Comparison of ENCODE assay signal across 19 mouse cellular contexts in genomic region chr13:46203551-46203950, GRCm38 (mm10).
DNase-seq lines count a peak whose midpoint lies in the region; ATAC-seq and TF ChIP-seq lines count a peak whose summit lies in the region.
"Had no signal": no experiment of that assay in that cellular context is flagged by ENCODE, and none has a peak within 500 bp of the region (broad histone marks: within the 10 kb centered on the region; RNA-seq: fewer than 3 reads in every experiment).

No protein-coding gene starts in this region.

- ATAC-seq in frontal cortex, adult (ENCODE audit: low TSS enrichment): peak; percentile 67
- ATAC-seq in lung, postnatal 0 days: no peak; the same call in 1 of the 2 replicates
- ATAC-seq in stomach, postnatal 0 days (ENCODE audit: low FRiP score, low TSS enrichment): no peak
- ATAC-seq: forebrain, embryonic 15.5 days; forebrain, postnatal 0 days had no signal

- H3K27me3 ChIP-seq in lung, postnatal 0 days (replicated peaks; ENCODE audit: insufficient read depth, low read length): no peaks in the 10 kb centered on the region
- no peaks in the 10 kb centered on the region for H3K27me3 ChIP-seq in stomach, postnatal 0 days (ENCODE audit: control insufficient read depth, insufficient read depth, low read length)
- H3K27me3 ChIP-seq: embryonic facial prominence, embryonic 12.5 days; forebrain, embryonic 12.5 days; forebrain, embryonic 15.5 days had no signal

- H3K27ac ChIP-seq in lung, postnatal 0 days (ENCODE audit: low read length): no peak overlapping the region
- H3K27ac ChIP-seq in stomach, postnatal 0 days (replicated peaks): no peak overlapping the region
- H3K27ac ChIP-seq: embryonic facial prominence, embryonic 10.5 days; embryonic facial prominence, embryonic 12.5 days; forebrain, embryonic 12.5 days; forebrain, embryonic 15.5 days had no signal

- no peak for TF ChIP-seq CTCF in lung, postnatal 0 days (IDR thresholded peaks at IDR 0.05)
- no peak for TF ChIP-seq CTCF in stomach, postnatal 0 days (IDR thresholded peaks at IDR 0.05; ENCODE audit: low read depth)

- H3K36me3 ChIP-seq in lung, postnatal 0 days (ENCODE audit: insufficient read depth, low read length): no peaks in the 10 kb centered on the region
- H3K36me3 ChIP-seq in stomach, postnatal 0 days (ENCODE audit: control insufficient read depth, insufficient read depth, low read length): no peaks in the 10 kb centered on the region
- H3K36me3 ChIP-seq: embryonic facial prominence, embryonic 10.5 days; embryonic facial prominence, embryonic 12.5 days; forebrain, embryonic 12.5 days; forebrain, embryonic 15.5 days had no signal

- 44% methylated on average over 3 of the region's 3 CpGs for WGBS in lung, postnatal 0 days
- 64% methylated on average over 3 of the region's 3 CpGs for WGBS in stomach, postnatal 0 days

- no peaks in the 10 kb centered on the region for H3K4me1 ChIP-seq in lung, postnatal 0 days (ENCODE audit: insufficient read depth, low read depth, low read length)
- no peaks in the 10 kb centered on the region for H3K4me1 ChIP-seq in stomach, postnatal 0 days (replicated peaks; ENCODE audit: control insufficient read depth, insufficient read depth)
- H3K4me1 ChIP-seq: forebrain, embryonic 15.5 days had no signal

- DNase-seq in frontal cortex, postnatal 14 days (ENCODE audit: low spot score in 2 of 2): no peak
- peak; percentile 44 for DNase-seq in lung, postnatal 0 days (ENCODE audit: low spot score)
- no peak for DNase-seq in lung, postnatal 36 days
- DNase-seq in telencephalon, adult 2 months (ENCODE audit: low read depth, low spot score): peak; percentile 34
- DNase-seq in stomach, postnatal 0 days (ENCODE audit: low spot score): no peak
- DNase-seq: adrenal gland, adult 2 months; adrenal gland, postnatal 10 days; adrenal gland, postnatal 25 days; cerebellum, adult 11-12 months; cerebellum, adult 2 months; cerebellum, adult 9-10 months; cerebellum, postnatal 10 days; cerebellum, postnatal 25 days; forebrain, postnatal 0 days had no signal

- H3K9ac ChIP-seq in lung, postnatal 0 days (replicated peaks; ENCODE audit: low read depth): no peak overlapping the region
- H3K9ac ChIP-seq in stomach, postnatal 0 days (ENCODE audit: low read length): no peak overlapping the region
- H3K9ac ChIP-seq: embryonic facial prominence, embryonic 12.5 days; forebrain, embryonic 12.5 days; forebrain, embryonic 15.5 days; forebrain, postnatal 0 days had no signal

- peak; percentile 30 for TF ChIP-seq EP300 in lung, postnatal 0 days (IDR thresholded peaks at IDR 0.05)
- TF ChIP-seq EP300 in stomach, postnatal 0 days (optimal IDR thresholded peaks at IDR 0.05): no peak

- H3K9me3 ChIP-seq in lung, postnatal 0 days (ENCODE audit: low read length): no peaks in the 10 kb centered on the region
- H3K9me3 ChIP-seq in stomach, postnatal 0 days (ENCODE audit: control insufficient read depth, low read length): no peaks in the 10 kb centered on the region
- H3K9me3 ChIP-seq: embryonic facial prominence, embryonic 10.5 days; embryonic facial prominence, embryonic 12.5 days; forebrain, embryonic 12.5 days; forebrain, embryonic 15.5 days had no signal

- H3K4me2 ChIP-seq in lung, postnatal 0 days (replicated peaks; ENCODE audit: low read depth, low read length): no peak overlapping the region
- no peak overlapping the region for H3K4me2 ChIP-seq in stomach, postnatal 0 days (replicated peaks; ENCODE audit: low read depth)
- H3K4me2 ChIP-seq: embryonic facial prominence, embryonic 12.5 days; forebrain, embryonic 12.5 days; forebrain, embryonic 15.5 days had no signal

- no peak overlapping the region for H3K4me3 ChIP-seq in lung, postnatal 0 days (ENCODE audit: low read depth, low read length)
- H3K4me3 ChIP-seq in stomach, postnatal 0 days (ENCODE audit: low read depth, low read length): no peak overlapping the region
- H3K4me3 ChIP-seq: embryonic facial prominence, embryonic 10.5 days; embryonic facial prominence, embryonic 12.5 days; forebrain, embryonic 12.5 days; forebrain, embryonic 15.5 days had no signal

Comparison
In these comparisons a context has a peak if more than half of its experiments do, and no peak if none do; other contexts are left out.
1. DNase-seq: peak in lung, postnatal 0 days (single experiment) and telencephalon, adult 2 months (single experiment); none in frontal cortex, postnatal 14 days (0 of 2), lung, postnatal 36 days (single experiment) and stomach, postnatal 0 days (single experiment).